Mouse (Mus musculus) megakaryocyte progenitor cell, adult 5-6 weeks (primary cell): ENCODE results near the gene Cyld. TPM values are rescaled to one million over a fixed set of nuclear protein-coding genes. Genes with fewer than 3 reads are reported as not detected.
"Not testable (repeated sequence)": the region's sequence is repeated elsewhere in the genome, so short reads cannot be mapped to it uniquely, and the experiment has no call there.

Experiments
- ATAC-seq: replicated peaks from 2 replicates; pipeline ENCODE4 v1.8.0; 2016; ENCODE audit warnings: mild to moderate bottlenecking, moderate TSS enrichment, inconsistent platforms; ENCODE audit not compliant: poor library complexity
- total RNA-seq, 2 experiments: library from RNA; stranded (forward) in 1 of 2; stranded (reverse) in 1 of 2; fragments of 157-497, 149-512 nt in 1 of 2; fragments of 200-1000 nt in 1 of 2; gene quantifications; 2 replicates each; pipeline versions ENCODE4 v1.2.3 to v1.2.4; 2015 to 2017

Cyld gene
- total RNA-seq, 2 experiments from 2014 or later, result 29.2 to 29.9 TPM

DNA sequence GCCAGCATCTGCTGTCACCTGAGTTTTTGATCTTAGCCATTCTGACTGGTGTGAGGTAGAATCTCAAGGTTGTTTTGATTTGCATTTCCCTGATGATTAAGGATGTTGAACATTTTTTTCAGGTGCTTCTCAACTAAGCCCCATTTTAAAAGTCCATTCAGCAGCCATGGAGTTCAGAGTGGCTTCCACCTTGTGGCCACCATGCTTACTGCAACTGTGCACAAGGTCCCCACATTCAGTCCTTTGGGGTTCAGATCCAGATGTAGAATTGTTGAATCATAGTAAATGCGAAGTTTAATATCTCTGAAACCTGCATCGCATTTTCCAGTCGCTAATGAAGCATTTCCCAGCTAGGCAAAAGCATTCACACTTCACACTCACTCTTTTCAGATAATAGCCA, 91.5 kb downstream of the Cyld start:
- not testable (repeated sequence) for ATAC-seq

DNA sequence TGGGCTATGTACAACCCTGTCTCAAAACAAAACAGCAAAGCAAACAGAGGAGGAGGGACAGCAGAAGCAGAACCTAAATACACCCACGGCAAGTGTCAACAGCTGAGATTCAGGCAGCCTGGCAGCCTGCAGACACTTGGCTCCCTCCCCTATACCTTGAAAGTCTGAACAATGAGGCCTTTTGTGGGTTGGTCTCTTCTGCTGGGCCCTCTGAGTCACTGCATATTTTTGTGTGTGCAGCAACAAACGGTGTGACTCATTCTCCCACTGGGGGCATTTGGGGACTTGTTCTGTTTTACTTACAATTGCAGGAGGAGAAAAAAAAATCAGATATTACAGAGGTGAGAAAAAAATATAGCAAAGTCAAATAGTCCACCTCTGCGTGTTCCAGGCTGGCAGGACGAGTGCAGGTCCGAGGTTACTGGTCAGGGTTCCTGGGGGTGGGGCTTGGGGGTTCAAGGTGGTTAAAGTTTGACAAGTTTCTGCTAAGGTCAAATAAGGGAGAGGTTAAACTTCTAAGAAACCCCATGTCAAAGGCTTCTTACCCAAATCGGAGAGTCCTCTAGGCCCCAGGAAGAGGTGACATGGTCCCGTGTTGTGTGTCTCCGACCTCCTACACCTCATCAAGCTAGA, 96.0 kb downstream of the Cyld start:
- no peak for ATAC-seq

DNA sequence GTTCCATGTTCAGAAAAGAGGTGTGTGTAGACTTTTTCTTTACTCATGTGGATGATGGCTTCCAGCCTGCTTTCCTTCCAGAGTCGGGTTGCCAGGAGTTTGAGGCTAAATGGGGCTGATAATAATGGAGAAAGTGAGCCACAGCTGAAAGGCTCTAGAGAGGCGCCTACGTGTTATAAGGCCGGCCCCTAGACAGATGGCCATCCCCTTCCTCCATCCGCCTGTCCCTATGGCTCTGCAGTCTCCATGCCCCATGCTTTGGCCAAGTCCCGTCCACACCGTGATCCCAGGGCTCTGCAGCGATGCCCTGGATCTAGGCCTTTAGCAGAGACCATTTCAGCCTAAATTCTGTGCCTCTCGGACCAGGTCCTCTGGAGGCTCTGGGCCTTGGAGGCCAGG, 96.5 kb downstream of the Cyld start:
- no peak for ATAC-seq

DNA sequence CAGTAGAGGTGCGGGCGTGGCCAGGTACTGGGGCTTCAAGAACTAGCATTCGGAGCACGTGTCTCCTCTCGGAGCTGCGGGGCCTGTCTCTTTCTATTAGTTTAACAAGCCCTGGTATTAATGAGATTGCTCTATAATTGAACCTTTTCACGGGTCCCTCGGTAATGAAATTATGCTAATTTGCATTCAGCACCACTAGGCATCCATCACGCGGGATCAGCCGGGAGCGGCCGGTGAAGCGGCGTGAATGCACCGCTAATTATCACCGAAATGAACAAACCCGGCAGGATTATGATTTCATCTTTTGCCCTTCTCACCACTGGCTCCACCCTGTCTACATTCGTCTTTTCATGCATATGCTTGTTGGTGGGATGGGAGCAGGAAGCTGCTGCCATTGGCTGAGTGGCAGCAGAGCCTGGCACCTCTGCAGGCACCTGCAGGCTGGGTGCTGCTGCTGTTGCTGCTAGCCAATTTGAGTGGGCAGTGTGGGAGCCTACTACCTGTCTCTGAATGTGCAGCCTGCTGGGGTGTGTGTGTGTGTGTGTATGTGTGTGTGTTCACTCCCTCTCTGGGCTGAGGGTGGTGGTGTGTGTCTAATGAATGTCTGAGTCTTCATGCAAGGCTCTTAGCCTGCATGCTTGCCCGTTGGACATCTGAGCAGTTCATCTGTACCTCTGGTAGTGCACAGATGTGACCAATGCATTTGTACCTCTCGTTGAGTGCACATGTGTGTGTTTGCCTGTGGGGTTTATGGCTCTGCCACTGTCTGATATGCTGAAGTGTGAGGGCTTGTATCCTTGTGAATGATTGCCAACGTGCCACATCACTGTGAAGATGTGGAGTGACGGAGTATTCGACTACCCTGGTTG, 97.2 kb downstream of the Cyld start:
- ATAC-seq, result no peak

DNA sequence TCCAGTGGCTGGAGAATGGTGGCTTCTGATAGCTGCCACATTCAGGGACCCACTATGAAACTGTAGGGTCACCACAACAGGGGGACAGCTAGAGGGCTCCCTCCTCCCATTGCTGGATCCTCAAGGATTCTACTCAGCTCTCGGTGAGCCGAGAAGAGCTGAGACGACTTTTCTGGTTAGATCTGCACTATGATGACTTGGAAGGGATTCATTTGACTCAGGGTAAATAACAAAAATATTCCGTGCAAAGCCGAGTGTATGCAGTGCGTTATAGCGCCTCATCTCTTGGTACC, 97.7 kb downstream of the Cyld start:
- ATAC-seq, result no peak

DNA sequence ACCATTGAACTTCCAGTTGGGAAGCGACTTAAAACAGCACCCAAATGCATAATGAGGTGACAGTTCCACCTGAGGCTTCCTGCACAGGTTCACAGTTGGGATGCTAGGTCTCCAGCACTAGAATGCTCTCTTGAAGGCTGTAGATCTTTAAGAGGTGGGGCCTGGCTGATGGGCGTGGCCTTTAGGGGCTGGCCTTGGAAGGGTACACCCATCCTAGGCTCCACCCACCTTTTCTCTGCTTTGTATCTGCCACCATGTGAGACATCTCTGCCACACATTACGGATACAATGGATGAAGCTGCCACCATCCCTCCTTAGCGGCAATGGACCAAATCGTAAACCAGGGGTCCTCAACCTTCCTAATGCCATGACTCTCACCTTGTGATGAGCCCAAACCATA, 99.1 kb downstream of the Cyld start:
- ATAC-seq, result no peak

DNA sequence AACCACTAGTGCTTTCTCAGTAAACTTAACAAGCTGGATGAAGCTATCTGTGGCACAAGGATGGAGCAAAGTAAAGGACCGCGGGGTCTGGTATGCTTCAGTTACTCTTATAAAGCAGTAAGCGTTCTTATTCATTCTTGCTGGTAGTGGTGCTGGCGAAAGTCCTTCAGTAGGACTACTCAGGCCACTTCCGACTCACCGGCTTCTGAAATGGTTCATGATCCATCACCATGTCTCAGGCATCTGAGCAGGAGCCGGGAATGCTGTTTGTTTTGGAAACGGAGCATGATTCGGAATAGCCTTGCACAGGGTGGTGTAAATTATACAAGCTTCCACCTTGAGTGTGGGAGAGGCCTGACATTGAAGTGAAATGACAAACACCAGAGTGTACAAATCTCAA, 99.8 kb downstream of the Cyld start:
- no peak for ATAC-seq

Other genes starting within 250 kb of the Cyld start
- not detected in 2 replicates for gene Nkd1, start 175.7 kb upstream of the Cyld start, total RNA-seq (2015)
- gene Nkd1, start 175.7 kb upstream of the Cyld start, total RNA-seq (2017), result 0.17 and 0.54 TPM in 2 replicates
- gene Snx20, start 60.9 kb upstream of the Cyld start, total RNA-seq (2015), result 14.2 and 17.2 TPM in 2 replicates
- 12.5 and 18.7 TPM in 2 replicates for gene Snx20, start 60.9 kb upstream of the Cyld start, total RNA-seq (2017)
- 0.05 and 0.52 TPM in 2 replicates for gene Nod2, start 49.7 kb upstream of the Cyld start, total RNA-seq (2015)
- gene Nod2, start 49.7 kb upstream of the Cyld start, total RNA-seq (2017), result 0.17 and 0.34 TPM in 2 replicates